Comparison of ENCODE assay signal across 8 mouse cellular contexts in the genomic region with DNA sequence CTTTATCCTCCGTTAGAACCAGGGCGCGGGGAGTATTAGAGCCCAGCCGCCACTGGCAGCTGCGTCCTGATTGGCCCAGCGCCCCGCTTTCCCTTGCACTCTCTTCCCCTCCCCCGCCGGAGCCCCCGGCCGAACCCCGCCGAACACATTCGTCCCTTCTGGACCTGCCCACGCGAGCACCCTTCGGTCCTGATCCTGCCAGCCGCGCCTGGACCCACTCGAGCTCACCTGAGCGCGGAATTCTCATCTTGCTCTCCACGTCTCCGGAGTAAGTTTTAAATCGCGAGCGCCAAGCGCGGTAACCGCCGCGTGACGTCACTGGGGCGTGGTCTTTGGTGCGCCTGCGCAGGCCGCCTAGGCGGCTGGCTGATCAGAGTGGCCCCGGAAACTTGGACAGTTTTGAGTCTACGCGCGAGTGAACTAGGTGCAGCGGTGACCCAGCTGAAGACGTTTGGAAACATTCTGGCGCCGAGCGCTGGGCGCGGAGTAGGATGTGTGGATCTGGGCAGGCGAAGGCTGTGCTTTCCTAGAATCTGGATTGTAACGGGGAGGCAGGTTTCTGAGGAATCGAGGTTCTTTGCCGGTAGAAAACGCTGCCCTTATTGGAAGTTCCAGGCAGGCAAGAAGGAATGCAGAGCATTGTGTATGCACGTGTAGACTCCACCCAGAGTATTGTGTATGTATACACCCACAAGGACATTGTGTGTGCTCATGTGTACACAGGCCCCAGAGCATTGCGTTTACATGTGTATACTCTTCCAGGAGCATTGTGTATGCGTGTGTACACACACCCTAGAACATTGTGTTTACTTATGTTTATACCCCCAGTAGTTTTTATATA. TPM values are rescaled to one million over a fixed set of nuclear protein-coding genes. Genes with fewer than 3 reads are reported as not detected.
A peak's percentile ranks its signal among the peaks of the same experiment; 100 is the strongest.
DNase-seq lines count a peak whose midpoint lies in the region; ATAC-seq and TF ChIP-seq lines count a peak whose summit lies in the region.

A gene (minus strand): TSS at position 334 of the 841 bp plus-strand sequence.

- in situ Hi-C loops in ES-E14 (cut with MboI; ENCODE audit: low sequenced_read_pairs in 2 of 2, unreplicated experiment in 2 of 2): no loop called here

- peak within 1 kb of the TSS; percentile 98 for H3K9ac ChIP-seq in ES-E14 (ENCODE audit: insufficient read depth, low read depth, low read length, poor library complexity, severe bottlenecking)
- peak within 1 kb of the TSS; percentile 76 for H3K9ac ChIP-seq in forebrain, embryonic 16.5 days (replicated peaks; ENCODE audit: low read depth, low read length)
- H3K9ac ChIP-seq in lung, embryonic 15.5 days: peak within 1 kb of the TSS; percentile 64

- peak; percentile 78 for DNase-seq in ES-E14 (ENCODE audit: low read depth, low spot score)
- peak; percentile 82 for DNase-seq in cerebellum, adult 11-12 months
- DNase-seq in heart, postnatal 4 days: peak; percentile 96
- peak; percentile 64 to 86 for DNase-seq in layer of hippocampus, adult 8-10 months (ENCODE audit: low spot score in 2 of 2)
- peak; percentile 81 for DNase-seq in ovary, adult 18-20 months (ENCODE audit: low spot score)
- DNase-seq in thymus, postnatal 0 days (ENCODE audit: low spot score): peak; percentile 96

- no peaks in the 10 kb centered on the region for H3K9me3 ChIP-seq in ES-E14 (ENCODE audit: control insufficient read depth, insufficient read depth, low read depth, low read length)
- no peaks in the 10 kb centered on the region for H3K9me3 ChIP-seq in forebrain, embryonic 16.5 days (ENCODE audit: control insufficient read depth, low read length)
- no peaks in the 10 kb centered on the region for H3K9me3 ChIP-seq in lung, embryonic 15.5 days

- peaks cover 1 to 21% of the 10 kb centered on the region in 2 experiments; a peak in 2 of 4 replicates for H3K4me1 ChIP-seq in ES-E14 (ENCODE audit: control insufficient read depth in 2 of 2, insufficient read depth in 2 of 2, low read length in 2 of 2, poor library complexity in 1 of 2)
- peaks cover 26% of the 10 kb centered on the region for H3K4me1 ChIP-seq in forebrain, embryonic 16.5 days (replicated peaks; ENCODE audit: control insufficient read depth, insufficient read depth, low read length)
- peaks cover 41% of the 10 kb centered on the region for H3K4me1 ChIP-seq in lung, embryonic 15.5 days

- H3K27ac ChIP-seq in ES-E14 (ENCODE audit: insufficient read depth, low read depth, low read length, poor library complexity, severe bottlenecking): peak within 1 kb of the TSS; percentile 96
- peak within 1 kb of the TSS; percentile 84 for H3K27ac ChIP-seq in forebrain, embryonic 16.5 days (ENCODE audit: low read length)
- H3K27ac ChIP-seq in lung, embryonic 15.5 days: peak within 1 kb of the TSS; percentile 93

- H3K4me2 ChIP-seq in forebrain, embryonic 16.5 days (ENCODE audit: low read length): peak within 1 kb of the TSS; percentile 85
- peak within 1 kb of the TSS; percentile 70 for H3K4me2 ChIP-seq in lung, embryonic 15.5 days

- ATAC-seq in forebrain, embryonic 16.5 days: peak; percentile 92
- peak; percentile 92 for ATAC-seq in lung, embryonic 15.5 days (ENCODE audit: borderline replicate concordance, extremely low read depth, low FRiP score, low TSS enrichment)

- 1% methylated on average over 57 of the region's 57 CpGs for WGBS in forebrain, embryonic 16.5 days
- under 1% methylated on average over 57 of the region's 57 CpGs for WGBS in lung, embryonic 15.5 days

- no peaks in the 10 kb centered on the region for H3K27me3 ChIP-seq in forebrain, embryonic 16.5 days (replicated peaks; ENCODE audit: control insufficient read depth, insufficient read depth, low read length)
- no peaks in the 10 kb centered on the region for H3K27me3 ChIP-seq in lung, embryonic 15.5 days

- no peaks in the 10 kb centered on the region for H3K36me3 ChIP-seq in ES-E14 (ENCODE audit: control insufficient read depth, insufficient read depth, low read length, poor library complexity, severe bottlenecking)
- H3K36me3 ChIP-seq in forebrain, embryonic 16.5 days (ENCODE audit: control insufficient read depth, insufficient read depth): no peaks in the 10 kb centered on the region
- no peaks in the 10 kb centered on the region for H3K36me3 ChIP-seq in lung, embryonic 15.5 days

- peak within 1 kb of the TSS; percentile 89 to 98 for H3K4me3 ChIP-seq in ES-E14 (ENCODE audit: insufficient read depth in 1 of 2, low read depth in 1 of 2, low read length in 2 of 2, poor library complexity in 1 of 2, severe bottlenecking in 1 of 2)
- peak within 1 kb of the TSS; percentile 92 for H3K4me3 ChIP-seq in forebrain, embryonic 16.5 days (replicated peaks; ENCODE audit: low read length)
- peak within 1 kb of the TSS; percentile 67 for H3K4me3 ChIP-seq in lung, embryonic 15.5 days

TF ChIP-seq in ES-E14, 5 proteins besides CTCF, POLR2A, EP300 and RAD21:
- TF ChIP-seq CHD2 (IDR thresholded peaks at IDR 0.05; ENCODE audit: low read depth, low read length) (no peak), HCFC1 (IDR thresholded peaks at IDR 0.05; ENCODE audit: borderline replicate concordance, insufficient read depth, low read length) (0 out of 2 replicates have a peak, but pooled peaks have one; percentile 10)
TF ChIP-seq in ES-E14: peak in this region for 1.

RNA-seq across cellular contexts. Expression of the gene that starts here (rescaled TPM):
- total RNA-seq in ES-E14 (2012; rRNA removed): 45.9 and 47.4 TPM in 2 replicates
- polyA plus RNA-seq in forebrain, embryonic 16.5 days (2015; fragmentation: Nextera tagmentation; extraction: Ambion mirVana): 33.5 and 40.8 TPM in 2 replicates
- total RNA-seq in heart, postnatal 4 days (2021): 10 to 100 TPM; 34.7 to 38.3 TPM
- 1 to 10 TPM in 3 of 4 experiments, under 1 TPM in 1; 0.89 to 2.0 (median 1.5) TPM for total RNA-seq in layer of hippocampus, adult 8-10 months (2022)
- polyA plus RNA-seq in lung, embryonic 15.5 days (2015; fragmentation: Nextera tagmentation; extraction: Ambion mirVana): 109 and 113 TPM in 2 replicates
- 76.4 and 80.7 TPM in 2 replicates for polyA plus RNA-seq in thymus, postnatal 0 days (2015; fragmentation: Nextera tagmentation; extraction: Ambion mirVana)

Comparison
In these comparisons a context has a peak if more than half of its experiments do, and no peak if none do; other contexts are left out.
1. Peak in every context shown above with its lines: DNase-seq, ATAC-seq, H3K4me3 ChIP-seq and H3K27ac ChIP-seq.
2. RNA of the gene that starts here (total RNA-seq): 45.9 to 47.4 TPM in ES-E14 and 34.7 to 38.3 TPM in heart, postnatal 4 days; 0.89 to 2.0 TPM in layer of hippocampus, adult 8-10 months; every median in the first group is over 10 times any median in the second.